Mouse (Mus musculus) lung, adult 2 months (tissue): ENCODE measurements around the gene Acox2.

ENCODE experiments used
- CTCF ChIP-seq: fragments of 200-500 bp; IDR thresholded peaks from 2 replicates; pipeline ENCODE4 v1.5.1; 2011; ENCODE audit warnings: mild to moderate bottlenecking, low read length, control low read depth; ENCODE audit not compliant: insufficient read depth
- POLR2A ChIP-seq: fragments of 200-500 bp; IDR thresholded peaks from 2 replicates; pipeline ENCODE4 v1.6.1; 2011; ENCODE audit warnings: low read depth, mild to moderate bottlenecking, control low read depth, low read length, borderline replicate concordance; ENCODE audit errors: extremely low read depth

- TF ChIP-seq POLR2A (no peak), CTCF (no peak)
These were observed 17.3 kb downstream of the Acox2 start for GRCm38 (mm10) chr14:8241816-8242215.
